Mouse (Mus musculus) embryo, embryonic 9.5 days (tissue): ENCODE results near the gene Atf7.
A peak's percentile ranks its signal among the peaks of the same experiment; 100 is the strongest.

Experiments
- DNase-seq: peaks from one replicate; pipeline ENCODE4 v3.0.0-alpha.2; 2017; ENCODE audit errors: extremely low spot score

The Atf7 gene

DNA sequence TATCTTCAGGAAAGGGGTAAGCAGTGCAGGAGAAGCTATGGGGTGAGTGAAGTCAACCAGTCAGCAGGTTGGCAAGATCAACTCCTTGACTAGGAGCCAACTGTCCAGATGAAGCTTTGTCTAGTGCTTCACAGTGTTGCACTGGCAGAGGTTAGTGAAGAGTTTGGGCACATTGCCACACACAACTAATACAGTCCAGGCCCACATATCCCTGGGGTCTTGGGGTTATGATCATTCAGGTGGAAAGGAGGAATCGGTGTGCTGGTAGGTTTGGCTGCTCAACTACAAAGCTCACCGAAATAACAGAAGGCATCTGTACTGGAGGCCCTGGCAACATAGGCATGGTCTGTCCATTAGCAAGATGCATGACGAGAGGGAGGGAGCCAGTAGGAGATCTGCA lies 77.8 kb downstream of the Atf7 start:
- no peak for DNase-seq

DNA sequence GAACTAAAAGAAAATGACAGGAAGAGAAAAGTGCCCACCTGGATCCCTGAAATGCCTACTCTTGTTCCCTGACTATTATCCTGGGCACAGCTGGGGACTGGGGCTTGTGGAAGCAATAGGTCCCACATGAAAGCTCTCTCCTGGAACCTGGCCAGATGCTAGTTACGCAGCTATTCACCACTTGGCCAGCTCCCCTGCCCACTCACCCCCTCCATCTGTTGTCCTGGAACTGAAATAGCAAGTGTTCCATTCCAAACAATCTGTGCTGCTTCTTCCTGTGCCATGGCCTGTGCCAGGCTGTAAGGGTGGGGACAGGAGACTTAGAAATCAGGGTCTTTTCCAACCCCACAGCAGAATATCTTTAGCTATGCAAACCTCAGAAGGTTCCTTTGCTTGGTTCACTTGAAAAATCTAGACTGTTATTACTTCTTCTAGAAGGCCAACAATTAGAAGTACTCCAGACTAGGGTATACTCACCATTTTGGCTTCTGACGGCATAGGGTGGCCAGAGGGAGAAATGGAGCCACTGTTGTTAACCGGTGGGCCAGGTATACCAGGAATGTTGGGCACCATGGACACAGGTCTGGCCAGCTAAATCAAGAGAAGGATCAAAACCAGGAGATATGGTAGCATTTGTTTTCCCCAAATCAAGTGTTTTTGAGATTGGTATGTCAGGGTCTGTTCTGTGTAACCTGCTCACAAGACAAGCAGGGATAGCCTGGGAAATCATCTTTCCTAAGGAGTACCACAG lies 78.4 kb downstream of the Atf7 start:
- DNase-seq: no peak

DNA sequence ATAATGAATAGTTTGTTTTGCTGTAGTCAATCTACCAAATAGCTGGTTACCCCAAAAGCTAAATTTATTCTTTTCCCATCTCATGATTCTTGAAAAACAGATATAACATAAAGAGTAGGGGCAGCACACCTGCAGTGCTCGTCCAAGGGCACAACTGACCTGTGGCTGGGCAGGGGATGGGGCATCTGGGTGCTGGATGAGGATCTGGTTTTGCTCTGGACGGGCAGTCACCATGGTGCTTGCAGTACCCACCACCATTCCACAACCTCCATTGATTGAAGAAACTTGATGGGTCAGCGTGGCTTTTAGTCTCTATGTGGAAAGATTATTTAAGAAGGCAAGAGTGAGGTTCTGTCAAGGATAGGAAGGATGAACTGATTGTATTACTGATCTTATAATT lies 79.0 kb downstream of the Atf7 start:
- no peak for DNase-seq

DNA sequence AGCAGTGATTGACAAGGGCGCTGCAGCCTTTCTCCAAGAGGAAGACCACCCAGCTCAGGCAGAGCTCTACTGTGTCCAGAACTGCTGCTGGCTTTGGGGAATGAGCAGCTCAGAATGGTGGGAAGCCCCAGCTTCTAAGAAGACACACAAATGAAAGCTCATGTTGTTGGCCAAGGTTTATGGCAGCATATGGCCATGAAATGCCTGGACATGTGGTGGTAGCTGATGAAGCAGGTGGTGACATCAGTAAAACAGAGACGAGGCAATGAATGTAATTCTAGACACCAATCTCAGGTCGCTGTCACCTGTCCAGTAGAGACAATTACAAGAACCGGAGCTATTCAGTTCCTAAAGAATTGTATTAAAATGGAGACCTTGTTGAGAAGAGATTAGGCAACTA lies 80.5 kb downstream of the Atf7 start:
- no peak for DNase-seq

DNA sequence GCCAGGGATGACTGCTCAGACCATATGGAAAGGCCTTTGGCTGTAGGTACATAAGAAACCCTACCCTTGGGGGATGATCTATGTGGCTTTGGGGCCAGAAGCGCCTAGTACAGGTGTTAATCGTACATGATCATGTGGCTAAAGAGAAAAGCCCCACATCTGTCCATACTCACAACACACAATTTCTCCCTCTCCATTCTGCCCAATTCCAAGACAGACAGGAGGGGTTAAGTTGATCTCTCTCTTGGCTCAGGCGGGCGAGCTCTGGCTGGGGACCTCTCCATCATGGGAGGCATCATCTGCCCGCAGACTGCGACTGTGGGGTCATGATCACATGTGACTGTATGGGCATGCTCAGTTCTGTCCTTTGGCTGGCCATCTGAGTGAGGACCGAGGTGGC lies 91.3 kb downstream of the Atf7 start:
- no peak for DNase-seq

DNA sequence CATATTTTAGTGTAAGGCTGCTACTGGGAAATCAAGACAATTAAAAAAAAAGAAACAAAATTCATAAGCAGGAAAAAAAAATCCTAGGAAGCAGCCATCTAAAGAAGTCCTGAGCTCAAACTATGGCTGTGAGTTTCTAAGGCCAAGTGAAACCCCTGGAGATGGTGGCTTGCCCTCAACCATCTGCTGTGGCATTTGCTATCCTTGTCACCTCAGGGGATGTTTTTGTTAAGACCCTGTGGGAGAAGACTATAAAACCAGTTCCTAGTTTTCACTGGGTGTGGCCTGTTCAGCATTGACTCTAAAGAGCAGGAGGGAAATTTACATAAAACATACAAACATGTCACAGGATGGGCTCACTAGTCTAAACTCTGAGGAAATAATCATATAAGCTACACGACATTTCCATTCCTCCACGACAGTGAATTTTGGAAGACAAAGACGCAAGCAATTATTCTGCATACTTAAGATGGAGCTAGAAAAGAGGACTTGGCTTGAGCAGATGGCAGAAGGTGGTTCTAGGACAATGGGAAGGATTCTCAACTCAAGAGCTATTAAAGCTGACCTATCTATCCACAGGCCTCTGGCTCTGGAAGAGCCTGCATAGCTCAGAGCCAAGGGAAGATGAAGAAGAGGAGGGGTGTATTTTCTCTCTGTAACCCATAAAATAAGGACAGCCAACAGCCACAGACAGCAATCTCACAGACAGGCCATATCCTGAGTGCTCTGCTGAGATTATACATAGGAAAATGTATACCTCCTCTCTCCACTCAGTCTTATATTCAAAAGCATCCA lies 93.0 kb downstream of the Atf7 start:
- DNase-seq: no peak

DNA sequence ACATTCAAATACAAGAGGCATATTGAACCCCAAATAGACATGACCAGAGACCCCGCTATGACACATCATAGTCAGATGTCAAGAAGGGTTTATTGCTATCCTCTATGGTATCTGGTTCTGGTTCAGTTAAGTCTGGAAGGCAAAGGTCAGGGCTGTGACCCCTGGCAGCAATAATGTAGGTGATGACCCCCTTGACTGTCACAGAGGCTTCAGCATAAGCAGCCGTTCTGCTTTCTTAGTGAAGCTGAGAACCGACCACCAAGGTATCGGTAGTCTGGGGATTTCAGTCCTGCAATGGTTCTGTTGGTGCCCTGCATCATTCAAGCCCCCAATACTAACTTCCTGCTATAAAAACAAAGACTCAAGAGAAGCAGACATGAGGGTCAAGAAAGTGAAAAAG lies 93.7 kb downstream of the Atf7 start:
- no peak for DNase-seq

DNA sequence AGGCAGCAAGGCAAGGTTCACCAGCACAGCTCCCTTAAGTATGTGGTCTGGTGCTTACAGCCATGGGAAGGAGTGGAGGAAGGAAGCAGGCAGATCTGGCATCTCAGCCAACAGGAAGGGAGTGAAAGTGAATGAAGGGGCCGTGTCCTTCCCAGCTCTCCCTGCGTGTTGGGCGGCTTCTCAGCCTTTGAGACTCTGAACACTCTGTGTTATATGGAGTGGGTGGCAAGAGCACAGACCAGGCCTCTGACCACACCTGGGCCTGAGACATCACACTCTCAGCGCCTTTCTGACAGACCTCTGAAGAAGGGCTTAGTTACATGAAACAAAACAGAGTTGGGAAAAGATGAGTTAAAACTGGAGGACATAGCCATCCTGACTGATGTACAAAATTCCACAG lies 94.7 kb downstream of the Atf7 start:
- no peak for DNase-seq

DNA sequence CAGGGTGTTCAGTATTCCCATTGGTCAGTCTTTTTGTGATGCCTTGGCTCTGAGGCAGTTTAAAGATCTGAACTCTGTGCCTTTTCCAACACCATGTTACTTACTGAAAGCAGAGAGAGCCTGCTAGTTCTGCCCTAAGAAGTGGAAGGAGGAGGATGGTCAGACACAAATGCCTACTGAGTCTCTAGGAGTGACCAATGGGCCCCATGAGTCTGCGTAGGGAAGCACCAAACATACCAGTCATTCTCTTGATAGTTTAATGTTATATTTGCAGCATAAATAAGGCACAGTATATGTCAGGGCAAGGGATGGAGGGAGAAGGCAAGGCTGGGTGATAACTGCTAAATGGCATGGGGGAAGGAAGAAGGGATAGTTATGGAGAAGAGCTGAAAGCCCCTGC lies 96.9 kb downstream of the Atf7 start:
- DNase-seq: no peak

DNA sequence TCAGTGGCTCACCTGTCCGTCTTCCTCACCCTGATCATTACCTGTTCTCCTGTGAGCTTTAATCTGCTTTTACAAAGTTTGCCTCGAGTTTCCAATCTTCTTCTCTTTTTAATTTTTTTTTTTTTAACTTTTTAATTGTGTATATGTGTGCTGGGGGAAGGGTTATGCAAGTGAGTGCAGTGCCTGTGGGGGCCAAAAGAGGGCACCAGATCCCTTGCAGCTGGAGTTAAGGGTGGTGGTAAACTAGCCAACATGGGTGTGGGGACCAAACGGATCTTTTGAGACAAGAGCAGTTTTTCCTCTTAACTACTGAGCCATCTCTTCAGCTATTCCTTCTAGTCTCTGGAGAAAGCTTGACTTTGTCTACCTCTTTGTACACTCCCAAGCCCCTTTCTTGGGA lies 97.3 kb downstream of the Atf7 start:
- no peak for DNase-seq

DNA sequence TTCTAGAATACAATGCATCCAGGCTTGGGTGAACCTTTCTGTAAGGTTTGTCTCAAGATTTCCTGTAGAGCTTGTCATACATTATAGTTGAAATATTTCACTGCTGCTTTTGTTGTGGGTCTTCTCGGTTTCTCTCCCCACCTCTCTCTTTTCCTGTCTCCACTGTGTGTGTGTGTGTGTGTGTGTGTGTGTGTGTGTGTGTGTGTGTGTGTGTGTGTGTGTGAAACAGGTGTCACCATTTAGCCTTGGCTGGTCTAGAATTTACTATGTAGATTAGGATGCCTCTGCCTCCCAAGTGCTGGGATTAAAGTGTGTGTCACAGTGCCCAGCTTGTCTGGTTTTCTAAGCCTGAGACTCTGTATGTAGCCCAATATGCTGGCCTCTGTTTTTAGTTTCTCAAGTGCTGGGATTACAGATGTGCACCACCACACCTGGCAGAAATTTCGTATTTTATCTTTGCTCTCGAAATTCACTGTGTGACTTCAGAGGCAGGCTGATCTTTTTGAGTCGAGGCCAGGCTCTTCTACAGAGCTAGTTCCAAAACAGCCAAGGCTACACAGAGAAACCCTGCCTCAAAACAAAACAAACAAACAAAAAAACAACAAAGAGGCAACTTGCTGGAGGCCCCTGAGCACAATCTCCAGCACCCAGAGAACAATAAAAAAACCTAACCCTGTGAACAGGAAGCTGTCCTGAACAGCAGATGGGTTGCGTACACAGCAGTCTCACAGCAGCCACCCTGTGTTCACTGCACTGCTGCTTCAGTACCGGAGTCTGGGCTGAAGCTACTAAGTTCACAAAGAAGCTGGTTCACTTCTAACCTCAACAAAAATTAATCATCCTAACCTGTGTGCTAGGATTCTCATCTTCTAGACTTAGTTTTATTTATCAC lies 98.9 kb downstream of the Atf7 start:
- no peak for DNase-seq

DNA sequence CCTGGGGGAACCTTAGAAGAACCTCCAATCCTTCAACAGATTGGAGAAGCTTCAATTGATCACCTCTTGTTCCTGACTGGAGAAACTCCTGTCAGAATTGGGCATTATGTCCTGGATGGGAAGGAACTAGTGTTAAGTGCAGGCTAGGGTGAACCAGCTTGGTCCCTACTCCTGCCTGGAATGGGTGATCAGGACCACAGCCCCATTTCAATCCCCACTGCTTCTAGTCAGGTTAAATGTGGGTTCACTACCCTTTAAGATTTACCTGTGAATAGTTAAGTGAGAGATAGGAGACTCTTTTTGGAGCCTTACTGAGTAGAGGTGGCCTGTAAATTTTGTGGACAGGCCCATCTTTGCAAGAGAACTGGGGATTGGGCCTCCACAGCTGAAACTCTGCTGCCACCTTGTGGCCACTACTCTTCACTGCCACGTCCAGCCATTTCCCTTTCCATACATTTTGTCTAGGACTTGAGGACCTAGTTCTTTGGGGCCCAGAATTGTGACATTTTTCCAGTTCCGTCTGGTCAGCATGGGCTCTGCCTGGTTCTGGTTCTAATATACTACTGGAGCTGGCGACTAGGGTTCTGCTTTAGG lies 100.3 kb downstream of the Atf7 start, which contains the start of gene Npff:
Gene Npff, minus strand, starts transcription at position 51 of the 594 bp plus-strand sequence.
- peak; percentile 77 for DNase-seq

DNA sequence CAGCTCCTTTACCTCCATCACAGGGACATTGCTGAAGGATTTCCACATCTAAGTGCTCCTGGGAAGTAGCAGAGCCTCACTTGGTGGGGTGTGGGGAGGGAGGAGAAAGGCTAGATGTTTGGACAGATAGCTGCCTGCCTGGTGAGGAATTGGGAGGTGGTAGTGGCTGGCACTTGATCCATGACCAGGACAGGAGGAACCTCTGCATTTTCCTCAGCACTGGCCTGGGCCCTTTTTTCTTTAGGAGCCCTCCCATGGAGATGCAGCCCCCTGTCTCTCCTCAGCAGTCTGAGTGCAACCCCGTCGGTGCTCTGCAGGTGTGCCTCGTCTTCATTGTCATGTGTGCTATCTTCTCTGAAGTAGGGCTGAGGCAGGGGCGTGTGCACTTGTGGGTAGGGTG lies 103.8 kb downstream of the Atf7 start:
- no peak for DNase-seq

DNA sequence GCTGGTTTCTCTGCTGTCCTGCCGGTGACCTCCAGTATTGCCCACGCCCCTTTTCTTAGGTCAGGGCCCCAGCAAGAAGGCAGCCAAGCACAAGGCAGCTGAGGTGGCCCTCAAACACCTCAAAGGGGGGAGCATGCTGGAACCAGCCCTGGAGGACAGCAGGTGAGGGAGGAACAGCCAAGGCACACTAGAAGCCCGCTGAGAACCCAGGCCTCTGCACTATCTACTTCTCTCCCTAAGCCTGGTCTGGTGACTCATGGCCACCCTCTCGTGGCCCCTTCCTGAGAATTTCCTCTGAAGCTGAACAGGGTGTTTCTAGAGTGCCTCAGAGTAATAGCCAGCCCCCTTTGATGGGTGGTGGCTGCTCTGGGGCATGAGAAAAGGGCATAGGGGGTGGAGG lies 104.8 kb downstream of the Atf7 start:
- DNase-seq: no peak

DNA sequence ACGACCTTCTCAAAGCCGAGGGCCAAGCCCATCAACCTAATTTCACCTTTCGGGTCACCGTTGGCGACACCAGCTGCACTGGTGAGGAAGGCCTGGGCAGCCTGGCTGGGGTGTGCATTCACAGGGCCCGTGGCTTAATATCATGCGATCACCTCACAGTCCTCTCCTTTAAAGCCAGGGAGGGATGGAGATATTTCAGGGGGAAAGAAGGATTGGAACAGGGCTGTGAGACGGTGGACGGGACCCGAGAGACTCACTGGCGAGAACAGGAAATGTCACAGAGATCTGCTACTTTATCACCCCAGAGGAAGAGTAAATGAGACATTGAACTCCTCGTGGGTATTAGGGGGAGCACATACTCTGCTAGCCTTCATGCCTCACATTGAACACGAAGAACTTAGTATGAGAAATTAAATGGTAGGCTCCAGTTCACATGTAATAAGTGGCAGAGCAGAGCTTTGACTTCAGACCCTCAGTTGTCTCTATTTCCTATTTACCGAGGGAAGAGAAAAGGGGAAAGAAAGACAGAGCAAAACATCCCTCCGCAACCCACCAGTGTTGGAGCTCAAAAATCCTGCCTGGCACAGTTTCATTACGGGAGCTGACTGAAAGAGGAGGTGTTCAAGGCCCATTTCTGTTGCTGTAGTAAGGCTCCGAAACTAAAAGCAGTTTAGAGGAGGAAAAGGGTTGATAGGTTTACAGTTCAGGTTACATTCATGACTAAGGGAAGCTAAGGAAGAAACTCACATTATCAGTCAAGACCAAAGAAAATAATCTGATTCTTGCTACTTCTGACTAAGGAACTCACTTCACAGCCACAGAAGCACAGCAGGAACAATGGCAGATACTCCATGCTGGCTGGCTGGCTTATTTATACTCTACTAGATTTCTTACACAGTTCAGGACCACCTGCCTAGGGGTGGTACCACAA lies 105.8 kb downstream of the Atf7 start:
- no peak for DNase-seq

DNA sequence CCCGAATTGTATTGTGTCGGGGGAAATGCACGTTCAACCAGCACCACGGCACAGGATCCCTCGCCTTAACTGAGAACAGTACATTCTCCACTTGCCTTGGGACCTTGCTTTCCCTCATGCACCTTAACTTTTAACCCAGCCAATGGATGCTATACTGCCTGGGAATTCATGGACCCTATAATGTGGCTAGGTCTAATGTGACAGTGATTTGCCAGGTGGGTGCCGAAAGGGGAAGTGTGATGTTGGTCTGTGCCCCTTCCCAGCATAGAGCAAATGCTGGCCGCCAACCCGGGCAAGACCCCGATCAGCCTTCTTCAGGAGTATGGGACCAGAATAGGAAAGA lies 106.4 kb downstream of the Atf7 start:
- no peak for DNase-seq

DNA sequence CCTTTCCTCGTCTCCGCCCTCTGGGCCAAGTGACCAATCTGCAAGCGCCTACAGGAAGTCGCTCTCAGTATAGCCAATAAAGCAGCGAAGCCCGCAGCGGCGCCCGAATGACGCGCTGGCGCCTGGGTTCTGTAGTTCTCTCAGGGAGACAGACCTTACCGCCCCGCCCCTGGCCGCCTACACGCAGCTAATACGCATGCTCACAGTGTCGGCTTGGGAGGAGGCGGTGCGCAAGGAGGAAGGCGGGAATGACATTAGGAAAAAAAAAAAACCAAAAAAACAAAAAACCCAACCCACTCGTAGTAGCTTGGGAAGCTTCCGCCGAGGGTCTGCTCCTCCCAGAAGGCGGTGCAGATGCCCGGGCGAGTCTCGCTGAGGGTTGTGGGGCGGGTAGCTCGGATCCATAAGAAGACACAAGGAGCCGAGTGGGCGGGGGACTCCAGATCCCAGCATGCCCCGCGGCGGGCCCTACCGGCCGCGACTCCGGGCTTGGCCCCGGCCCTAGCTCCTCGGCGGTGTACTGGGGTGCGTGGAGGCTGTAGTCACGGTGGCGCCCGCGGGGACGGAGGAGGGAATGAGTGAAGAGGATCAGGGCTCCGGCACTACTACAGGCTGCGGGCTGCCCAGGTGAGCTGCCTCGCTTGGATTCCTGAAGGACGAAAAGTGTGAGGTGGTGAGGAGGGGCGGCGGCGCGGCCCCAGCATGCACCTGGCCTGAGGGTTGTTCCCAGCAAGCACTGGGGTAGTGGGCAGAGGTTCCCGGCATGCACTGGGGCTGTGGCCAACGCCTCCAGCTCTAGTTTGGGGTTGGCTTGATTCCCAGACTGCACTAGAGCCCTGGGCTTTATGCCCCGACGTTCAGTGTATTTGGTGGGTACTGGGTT lies 107.0 kb downstream of the Atf7 start, which contains the start of gene Tarbp2:
Gene Tarbp2, plus strand, starts transcription at position 217 of the 883 bp plus-strand sequence.
- peak; percentile 98 for DNase-seq

DNA sequence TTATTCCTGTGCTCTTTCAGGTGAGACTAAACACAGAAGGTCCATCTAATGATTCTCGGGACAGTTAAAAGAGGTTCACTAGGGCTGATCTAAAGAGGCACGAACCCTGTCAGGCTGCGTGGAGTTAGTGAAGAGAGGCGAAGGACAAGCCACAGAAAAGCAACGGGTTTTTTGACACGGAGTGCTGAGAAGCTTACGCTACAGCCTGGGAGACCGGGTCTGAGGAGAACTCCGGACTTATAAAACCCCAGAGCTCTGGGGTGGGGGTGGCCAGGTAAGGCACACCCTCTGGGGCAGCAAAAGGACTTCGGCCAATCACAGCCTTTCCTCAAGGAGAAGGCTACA lies 107.7 kb downstream of the Atf7 start:
- DNase-seq: no peak

DNA sequence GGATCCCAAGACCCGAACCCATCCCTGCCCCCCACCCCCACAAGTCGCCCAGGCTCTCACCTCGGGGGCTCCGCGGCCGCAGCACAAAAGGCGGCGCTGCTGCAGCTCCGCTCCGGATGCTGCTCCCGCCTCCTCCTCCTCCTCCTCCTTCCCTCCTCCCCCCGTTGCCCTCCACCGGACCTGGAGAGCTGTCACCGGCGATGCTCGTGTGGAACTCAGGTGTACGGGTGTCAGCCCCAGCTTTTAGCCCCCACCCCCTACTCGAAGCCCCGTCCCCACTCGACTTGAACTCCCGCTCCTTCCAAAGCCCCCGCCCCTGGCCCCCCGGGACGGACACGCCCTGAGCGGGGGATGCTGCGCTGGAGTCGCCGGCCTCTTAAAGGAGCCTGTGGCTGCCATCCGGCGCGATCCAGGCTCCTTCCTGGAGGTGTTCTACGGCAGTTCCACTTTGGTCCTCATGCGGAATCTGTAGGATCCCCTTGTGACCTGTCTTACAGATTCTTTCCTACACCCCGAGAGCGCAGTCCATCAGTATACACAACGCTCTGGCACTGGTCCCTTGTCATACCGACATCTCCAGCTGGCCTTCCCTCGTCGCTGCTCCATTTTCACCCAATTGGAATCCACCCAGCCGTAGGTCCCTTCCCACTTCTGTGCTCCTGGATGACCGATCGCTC lies 108.4 kb downstream of the Atf7 start, which contains the start of gene Map3k12:
Gene Map3k12, minus strand, starts transcription at position 337 of the 677 bp plus-strand sequence.
- peak; percentile 85 for DNase-seq
